Mouse (Mus musculus) E14TG2a.4 (cell line): ENCODE measurements at regions not wholly inside any gene's neighbourhood (a gene's known extent, or its start where the extent isn't known, plus 50 kb on each side); places are given as distances from the start of the nearest gene placed in this dataset.
A peak's percentile ranks its signal among the peaks of the same experiment; 100 is the strongest.

ENCODE experiments used
- CTCF ChIP-seq: conservative IDR thresholded peaks from 2 replicates; pipeline ENCODE4 v1.5.1; 2014; ENCODE audit warnings: low read length
- POU5F1 ChIP-seq: IDR thresholded peaks from 2 replicates; pipeline ENCODE4 v1.6.1; 2014; ENCODE audit warnings: low read length, borderline replicate concordance

- TF ChIP-seq CTCF, result peak; percentile 19; the same call in 1 of the 2 replicates
- TF ChIP-seq POU5F1, result no peak
These were observed 933.9 kb downstream of the Gbe1 start for GRCm38 (mm10) chr16:71247516-71248139.
